Mouse (Mus musculus) regulatory T cell (primary cell): ENCODE results near the gene Rab2b.

Experiments used
- in situ Hi-C: fragments of 300-600 bp; cut with MboI, MseI; formaldehyde crosslinking; loops from one replicate; pipeline ENCODE4 v1.15.1; 2025; ENCODE audit warnings: high pct_unique_total_duplicates

The Rab2b gene

GRCm38 (mm10) chr14:52278932-52279746, at the start of gene Rab2b, which contains the start of gene Tox4:
TSS of gene Rab2b (minus strand) at chr14:52279545.
TSS of gene Tox4 (plus strand) at chr14:52279146.
- in situ Hi-C loops: loop anchor here (5.0 to 10.0 kb wide), 2 partner anchors 82 to 1274 kb away; partner anchors contain the start of genes Rnase10 and Supt16

- in situ Hi-C loops: no loop called here
Observed at GRCm38 (mm10) chr14:52327910-52328812, 48.8 kb upstream of the Rab2b start, which contains the start of gene Sall2. TSS of gene Sall2 (minus strand) at chr14:52328762.

GRCm38 (mm10) chr14:52327375-52327901, 48.1 kb upstream of the Rab2b start:
- in situ Hi-C loops: no loop called here

GRCm38 (mm10) chr14:52325890-52326289, 46.5 kb upstream of the Rab2b start:
- in situ Hi-C loops: no loop called here

- in situ Hi-C loops: loop anchor here (25.0 kb wide), 1 partner anchor 1893 kb away; no protein-coding TSS in a partner anchor
Observed at GRCm38 (mm10) chr14:52319361-52319760, 40.0 kb upstream of the Rab2b start.

- in situ Hi-C loops: loop anchor here (25.0 kb wide), 1 partner anchor 1896 kb away; no protein-coding TSS in a partner anchor
Observed at GRCm38 (mm10) chr14:52316441-52317225, 37.3 kb upstream of the Rab2b start.

GRCm38 (mm10) chr14:52315792-52316440, 36.6 kb upstream of the Rab2b start:
- in situ Hi-C loops: loop anchor here (25.0 kb wide), 1 partner anchor 1896 kb away; no protein-coding TSS in a partner anchor

- in situ Hi-C loops: loop anchor here (25.0 kb wide), 1 partner anchor 1897 kb away; no protein-coding TSS in a partner anchor
Observed at GRCm38 (mm10) chr14:52315283-52315780, 36.0 kb upstream of the Rab2b start.

- in situ Hi-C loops: loop anchor here (25.0 kb wide), 1 partner anchor 1898 kb away; no protein-coding TSS in a partner anchor
Observed at GRCm38 (mm10) chr14:52314808-52315150, 35.4 kb upstream of the Rab2b start.

GRCm38 (mm10) chr14:52313931-52314807, 34.8 kb upstream of the Rab2b start:
- in situ Hi-C loops: loop anchor here (25.0 kb wide), 1 partner anchor 1898 kb away; no protein-coding TSS in a partner anchor

- in situ Hi-C loops: loop anchor here (25.0 kb wide), 1 partner anchor 1901 kb away; no protein-coding TSS in a partner anchor
Observed at GRCm38 (mm10) chr14:52310906-52311305, 31.6 kb upstream of the Rab2b start.

- in situ Hi-C loops: loop anchor here (25.0 kb wide), 1 partner anchor 1902 kb away; no protein-coding TSS in a partner anchor
Observed at GRCm38 (mm10) chr14:52310343-52310742, 31.0 kb upstream of the Rab2b start.

GRCm38 (mm10) chr14:52306100-52306499, 26.8 kb upstream of the Rab2b start:
- in situ Hi-C loops: loop anchor here (25.0 kb wide), 1 partner anchor 1906 kb away; no protein-coding TSS in a partner anchor

- in situ Hi-C loops: loop anchor here (25.0 kb wide), 1 partner anchor 1908 kb away; no protein-coding TSS in a partner anchor
Observed at GRCm38 (mm10) chr14:52304644-52305271, 25.4 kb upstream of the Rab2b start, which contains the start of gene Mettl3. TSS of gene Mettl3 (minus strand) at chr14:52305128.

GRCm38 (mm10) chr14:52303517-52303916, 24.2 kb upstream of the Rab2b start:
- in situ Hi-C loops: loop anchor here (25.0 kb wide), 1 partner anchor 1909 kb away; no protein-coding TSS in a partner anchor

GRCm38 (mm10) chr14:52295558-52296264, 16.4 kb upstream of the Rab2b start:
- in situ Hi-C loops: loop anchor here (5.0 kb wide), 1 partner anchor 42 kb away; no protein-coding TSS in a partner anchor

GRCm38 (mm10) chr14:52284191-52284590, 4.8 kb upstream of the Rab2b start:
- in situ Hi-C loops: no loop called here
